ENCODE assay signal across 9 mouse cellular contexts in the genomic region with DNA sequence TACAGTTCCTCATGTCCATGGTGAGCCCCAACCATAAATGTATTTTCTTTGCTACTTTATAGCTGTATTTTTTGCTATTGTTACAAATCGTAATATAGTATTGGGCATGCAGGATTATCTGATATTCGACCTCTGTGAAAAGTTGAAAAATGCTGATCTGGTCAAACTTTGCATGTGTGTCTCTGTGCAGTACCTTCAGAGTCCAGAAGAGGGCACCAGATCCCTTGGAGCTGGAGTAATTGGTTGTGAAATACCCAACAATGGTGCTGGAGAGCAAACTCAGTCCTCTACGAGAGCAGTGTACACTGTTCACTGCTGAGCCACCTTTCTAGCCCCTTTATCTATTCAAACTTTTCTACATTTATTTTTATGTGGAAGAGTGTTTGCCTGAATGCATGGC. TPM values are rescaled to one million over a fixed set of nuclear protein-coding genes. Genes with fewer than 3 reads are reported as not detected.
A peak's percentile ranks its signal among the peaks of the same experiment; 100 is the strongest.
DNase-seq lines count a peak whose midpoint lies in the region; ATAC-seq and TF ChIP-seq lines count a peak whose summit lies in the region.
"Had no signal": no experiment of that assay in that cellular context is flagged by ENCODE, and none has a peak within 500 bp of the region (broad histone marks: within the 10 kb centered on the region; RNA-seq: fewer than 3 reads in every experiment).

No protein-coding gene starts in this region.

- no peaks in the 10 kb centered on the region for H3K79me2 ChIP-seq in C2C12 (ENCODE audit: control insufficient read depth, insufficient read depth)

- no peak for TF ChIP-seq CTCF in C2C12 (IDR thresholded peaks at IDR 0.05; ENCODE audit: control insufficient read depth, insufficient read depth, insufficient read length)

- peaks cover 17% of the 10 kb centered on the region for H3K36me3 ChIP-seq in C2C12 (ENCODE audit: control insufficient read depth, insufficient read depth)

- peak; percentile 78 for ATAC-seq in erythroblast, adult 5-6 weeks (replicated peaks; ENCODE audit: low FRiP score, poor library complexity, severe bottlenecking)

- H3K27me3 ChIP-seq in C2C12 (ENCODE audit: control insufficient read depth, insufficient read depth, insufficient read length) = no peaks in the 10 kb centered on the region
- H3K27me3 ChIP-seq: stomach, embryonic 15.5 days had no signal

- H3K79me3 ChIP-seq in C2C12 (ENCODE audit: low read depth) = no peaks in the 10 kb centered on the region

- DNase-seq in gastrocnemius, adult 18-20 months (ENCODE audit: low spot score) = peak; percentile 78
- no peak for DNase-seq in gastrocnemius, postnatal 25 days
- peak; percentile 34 for DNase-seq in adrenal gland, adult 8-10 months
- peak; percentile 53 for DNase-seq in layer of hippocampus, adult 9-10 months (ENCODE audit: low spot score)
- peak; percentile 40 to 70 for DNase-seq in monocyte, adult 2 months (ENCODE audit: low read depth in 1 of 2, low spot score in 2 of 2)
- DNase-seq in thymus, adult 18-20 months = peak; percentile 21 to 37

- no peak overlapping the region for H3ac ChIP-seq in C2C12 (ENCODE audit: control insufficient read depth, insufficient read length, low read depth)

- H3K4me3 ChIP-seq in C2C12 (ENCODE audit: insufficient read depth, poor library complexity, severe bottlenecking) = no peak overlapping the region
- H3K4me3 ChIP-seq: stomach, embryonic 15.5 days had no signal

TF ChIP-seq in C2C12, 6 proteins besides CTCF, POLR2A, EP300 and RAD21:
- TF ChIP-seq MAX (IDR thresholded peaks at IDR 0.05) = no peak
- TF ChIP-seq CEBPB (IDR thresholded peaks at IDR 0.05; ENCODE audit: low read depth) = peak; percentile 82
- no peak for TF ChIP-seq FOSL1 (IDR thresholded peaks at IDR 0.05; ENCODE audit: insufficient read depth, low read length, poor library complexity, severe bottlenecking)

RNA-seq across cellular contexts. Expression of a gene that starts 13.6 kb away (rescaled TPM):
- 10 to 100 TPM; 65.9 to 69.0 TPM for total RNA-seq in gastrocnemius, adult 18-20 months (2021)
- total RNA-seq in gastrocnemius, postnatal 25 days (2021) = 10 to 100 TPM; 58.6 to 64.9 TPM
- 234 TPM for polyA plus RNA-seq in C2C12 (2012; fragmentation: generic; extraction: Trizol)
- 100 to 1,000 TPM; 122 to 161 (median 136) TPM for total RNA-seq in adrenal gland, adult 8-10 months (2022)
- total RNA-seq in erythroblast, adult 5-6 weeks (2015; ENCODE audit: low replicate concordance) = 47.8 and 50.8 TPM in 2 replicates
- 26.6 and 36.7 TPM in 2 replicates for total RNA-seq in erythroblast, adult 5-6 weeks (2017; ENCODE audit: low replicate concordance)

RNA-seq across cellular contexts. Expression of a gene that starts 28.3 kb away (rescaled TPM):
- total RNA-seq in gastrocnemius, adult 18-20 months (2021) = 10 to 100 TPM; 13.5 to 15.5 TPM
- total RNA-seq in gastrocnemius, postnatal 25 days (2021) = 10 to 100 TPM; 13.6 to 14.4 TPM
- polyA plus RNA-seq in C2C12 (2012; fragmentation: generic; extraction: Trizol) = 21.0 TPM
- 10 to 100 TPM; 65.1 to 78.1 (median 71.5) TPM for total RNA-seq in adrenal gland, adult 8-10 months (2022)
- 29.2 and 38.9 TPM in 2 replicates for total RNA-seq in erythroblast, adult 5-6 weeks (2015; ENCODE audit: low replicate concordance)
- 31.5 and 31.8 TPM in 2 replicates for total RNA-seq in erythroblast, adult 5-6 weeks (2017; ENCODE audit: low replicate concordance)

RNA-seq across cellular contexts. Expression of a gene that starts 28.4 kb away (rescaled TPM):
- total RNA-seq in gastrocnemius, adult 18-20 months (2021) = 1 to 10 TPM; 9.5 to 9.8 TPM
- total RNA-seq in gastrocnemius, postnatal 25 days (2021) = 1 to 10 TPM; 6.6 to 8.5 TPM
- 23.1 TPM for polyA plus RNA-seq in C2C12 (2012; fragmentation: generic; extraction: Trizol)
- total RNA-seq in adrenal gland, adult 8-10 months (2022) = 10 to 100 TPM; 29.0 to 44.7 (median 41.5) TPM
- not detected in 2 replicates for total RNA-seq in erythroblast, adult 5-6 weeks (2015; ENCODE audit: low replicate concordance)
- total RNA-seq in erythroblast, adult 5-6 weeks (2017; ENCODE audit: low replicate concordance) = 1.6 and 3.2 TPM in 2 replicates
